Mouse (Mus musculus) neural tube, embryonic 12.5 days (tissue): ENCODE measurements around the gene 4921536K21Rik. TPM values are rescaled to one million over a fixed set of nuclear protein-coding genes. Genes with fewer than 3 reads are reported as not detected.
A peak's percentile ranks its signal among the peaks of the same experiment; 100 is the strongest.

Experiments
- ATAC-seq: fragments of 200-750 bp; cut with Nextera tagmentation; 2 replicates; pipeline ENCODE4 v1.8.0; 2017; ENCODE audit warnings: low read depth, mild to moderate bottlenecking, moderate TSS enrichment, moderate library complexity; ENCODE audit not compliant: low FRiP score
- H3K27ac ChIP-seq: fragments of 300-500 bp; sonication (generic); 2 replicates; pipeline ENCODE4 v1.5.1; 2016
- H3K27me3 ChIP-seq: fragments of 300-500 bp; sonication (generic); replicated peaks from 2 replicates; pipeline ENCODE4 v1.6.1; 2016; ENCODE audit warnings: mild to moderate bottlenecking
- H3K36me3 ChIP-seq: fragments of 300-500 bp; sonication (generic); 2 replicates; pipeline ENCODE4 v1.6.1; 2016; ENCODE audit warnings: mild to moderate bottlenecking
- H3K4me1 ChIP-seq: fragments of 300-500 bp; sonication (generic); 2 replicates; pipeline ENCODE4 v1.6.1; 2016
- H3K4me2 ChIP-seq: fragments of 300-500 bp; sonication (generic); replicated peaks from 2 replicates; pipeline ENCODE4 v1.6.1; 2016; ENCODE audit warnings: mild to moderate bottlenecking
- H3K4me3 ChIP-seq: fragments of 300-500 bp; sonication (generic); 2 replicates; pipeline ENCODE4 v1.5.1; 2016
- H3K9ac ChIP-seq: fragments of 300-500 bp; sonication (generic); 2 replicates; pipeline ENCODE4 v1.6.1; 2016; ENCODE audit warnings: mild to moderate bottlenecking
- H3K9me3 ChIP-seq: fragments of 300-500 bp; sonication (generic); 2 replicates; pipeline ENCODE4 v1.6.1; 2016; ENCODE audit warnings: mild to moderate bottlenecking
- WGBS: fragments of 180-500 bp; shearing (Covaris S2); methylation state at CpG from one replicate; pipeline ENCODE4 v1.1.7; 2016; 5-methylcytosine and 5-hydroxymethylcytosine counted together
- polyA plus RNA-seq: library from polyadenylated mRNA; unstranded; fragments of >200 nt; fragmentation: Nextera tagmentation; extraction: Ambion mirVana; gene quantifications from 2 replicates; pipeline ENCODE4 v1.2.1, GENCODE M21; 2016

The 4921536K21Rik gene
- polyA plus RNA-seq, 1 experiment from 2014 or later = 0.47 TPM

DNA sequence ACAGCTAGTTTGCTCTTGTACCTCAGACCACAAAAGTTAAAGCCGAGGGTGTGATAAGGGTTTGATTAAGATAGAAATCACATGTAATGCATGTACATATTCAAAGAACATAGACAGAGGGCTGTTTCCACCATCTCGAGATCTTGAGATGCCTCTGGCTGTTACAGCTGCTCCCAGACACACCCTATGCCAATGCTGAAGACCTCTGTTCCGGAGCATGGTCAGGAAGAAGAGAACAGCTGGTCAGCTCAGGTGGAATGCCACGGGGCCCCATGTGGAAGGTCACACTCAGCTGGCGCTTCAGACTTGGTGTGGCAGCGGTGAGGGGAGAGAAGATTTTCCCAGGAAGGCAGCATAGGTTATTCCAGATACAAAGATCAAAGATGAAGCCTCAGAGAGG, 9.8 kb upstream of the 4921536K21Rik start:
- H3K9ac ChIP-seq = no peak overlapping the region
- no peak for ATAC-seq
- no peaks in the 10 kb centered on the region for H3K9me3 ChIP-seq
- 89% methylated on average over 6 of the region's 6 CpGs for WGBS
- H3K36me3 ChIP-seq = peaks cover 10% of the 10 kb centered on the region; the same call in 1 of the 2 replicates
- H3K27ac ChIP-seq = no peak overlapping the region
- H3K27me3 ChIP-seq = no peaks in the 10 kb centered on the region
- no peak overlapping the region for H3K4me2 ChIP-seq
- H3K4me1 ChIP-seq = peaks cover 4% of the 10 kb centered on the region
- no peak overlapping the region for H3K4me3 ChIP-seq

DNA sequence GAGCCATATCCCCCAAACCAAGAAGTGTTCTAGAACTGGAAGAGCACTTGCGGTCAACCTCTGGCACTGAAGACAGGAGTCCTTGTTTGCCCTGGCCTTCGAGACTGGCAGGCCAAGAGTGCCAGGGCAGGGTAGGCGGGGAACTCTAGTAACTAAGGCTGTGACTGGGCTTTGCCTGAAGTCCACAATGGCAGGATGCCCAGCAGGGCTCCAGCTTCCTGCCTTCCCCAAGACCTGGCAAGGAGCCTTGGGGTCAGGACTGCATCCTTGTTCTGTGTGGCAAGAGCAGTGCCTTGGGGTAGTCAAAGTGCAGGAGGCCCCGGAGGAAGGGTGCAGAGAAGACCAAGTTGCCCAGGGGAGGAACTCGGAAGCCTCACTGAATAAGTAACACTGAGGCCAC, 8.1 kb upstream of the 4921536K21Rik start:
- ATAC-seq = no peak
- Histone ChIP-seq H3K9me3 (no peaks in the 10 kb centered on the region), H3K36me3 (peaks cover 18% of the 10 kb centered on the region), H3K4me1 (no peaks in the 10 kb centered on the region), H3K27ac (no peak overlapping the region), H3K27me3 (no peaks in the 10 kb centered on the region), H3K4me2 (no peak overlapping the region), H3K9ac (no peak overlapping the region), H3K4me3 (no peak overlapping the region)
- WGBS = 84% methylated on average over 5 of the region's 5 CpGs

DNA sequence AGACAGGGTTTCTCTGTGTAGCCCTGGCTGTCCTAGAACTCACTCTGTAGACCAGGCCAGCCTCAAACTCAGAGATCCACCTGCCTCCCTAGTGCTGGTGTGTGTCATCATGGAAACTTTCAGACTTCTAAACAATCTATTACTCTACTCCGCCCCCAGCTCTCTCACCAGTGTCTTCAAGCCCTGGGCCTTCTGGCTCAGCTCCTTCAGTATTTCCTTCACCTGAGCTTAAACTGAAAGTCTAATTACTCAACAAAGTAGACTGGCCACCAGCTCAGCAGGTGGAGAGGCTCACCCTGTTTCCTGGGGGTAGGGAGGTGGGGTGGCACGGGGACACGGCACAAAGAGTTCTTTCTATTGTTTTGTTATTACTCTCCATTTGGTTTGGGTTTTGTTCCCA, 7.6 kb upstream of the 4921536K21Rik start:
- WGBS = 89% methylated on average over 3 of the region's 3 CpGs
- H3K36me3 ChIP-seq = peaks cover 23% of the 10 kb centered on the region
- no peak overlapping the region for H3K4me2 ChIP-seq
- H3K27me3 ChIP-seq = no peaks in the 10 kb centered on the region
- no peak overlapping the region for H3K27ac ChIP-seq
- ATAC-seq = no peak
- no peak overlapping the region for H3K9ac ChIP-seq
- no peak overlapping the region for H3K4me3 ChIP-seq
- H3K9me3 ChIP-seq = no peaks in the 10 kb centered on the region
- H3K4me1 ChIP-seq = no peaks in the 10 kb centered on the region

GRCm38 (mm10) chr11:3900296-3900695, 5.4 kb upstream of the 4921536K21Rik start:
- Histone ChIP-seq H3K4me1 (peaks cover 4% of the 10 kb centered on the region; the same call in 1 of the 2 replicates), H3K4me2 (no peak overlapping the region), H3K27ac (no peak overlapping the region), H3K36me3 (peaks cover 31% of the 10 kb centered on the region), H3K4me3 (no peak overlapping the region), H3K9me3 (no peaks in the 10 kb centered on the region), H3K27me3 (no peaks in the 10 kb centered on the region), H3K9ac (no peak overlapping the region)
- ATAC-seq = no peak
- WGBS = 85% methylated on average over 6 of the region's 6 CpGs

DNA sequence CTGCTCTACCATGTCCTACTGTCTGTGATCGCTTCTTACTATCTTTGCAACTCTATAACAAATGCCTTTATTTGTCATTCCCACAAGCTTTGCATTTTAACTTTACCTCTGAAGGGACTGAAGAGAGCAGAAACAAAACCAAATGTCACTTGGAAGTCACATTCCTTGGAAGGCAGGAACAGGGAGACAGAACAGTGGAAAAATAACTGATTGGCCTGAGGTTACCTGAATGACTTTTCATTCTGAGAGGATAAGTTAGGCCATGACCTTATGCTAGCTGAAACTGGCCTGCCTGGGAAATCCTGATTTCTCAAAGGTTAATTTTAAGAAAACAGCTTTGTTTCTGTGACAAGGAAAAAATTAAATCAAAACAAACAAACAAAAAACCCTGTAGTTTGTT, 1.0 kb upstream of the 4921536K21Rik start:
- Histone ChIP-seq H3K36me3 (peaks cover 21% of the 10 kb centered on the region), H3K9ac (no peak overlapping the region), H3K9me3 (no peaks in the 10 kb centered on the region), H3K4me2 (no peak overlapping the region), H3K4me3 (no peak overlapping the region), H3K4me1 (peaks cover 4% of the 10 kb centered on the region; the same call in 1 of the 2 replicates), H3K27me3 (no peaks in the 10 kb centered on the region), H3K27ac (no peak overlapping the region)
- 94% methylated on average over 1 of the region's 1 CpGs for whole genome bisulfite sequencing
- no peak for ATAC-seq

DNA sequence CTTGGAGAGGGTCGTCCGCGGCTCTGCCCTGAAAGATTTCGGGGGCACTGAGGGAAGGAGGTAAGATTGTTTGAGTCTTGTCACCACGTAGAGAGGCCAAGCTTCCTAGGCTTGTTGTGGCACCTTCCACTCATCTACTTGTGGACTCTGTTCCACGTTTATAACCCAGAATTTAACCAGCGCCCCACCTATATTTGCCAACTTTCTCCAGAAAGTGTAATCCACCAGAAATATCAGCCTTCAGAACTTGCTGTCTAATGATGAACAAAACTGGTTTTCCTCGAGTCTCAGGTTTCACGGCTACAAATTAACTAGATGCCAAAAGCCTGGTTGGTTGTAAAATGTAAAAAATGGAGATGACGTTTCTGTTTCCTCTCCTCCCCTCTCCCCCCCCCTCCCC, 560 bp upstream of the 4921536K21Rik start:
- ATAC-seq = no peak
- H3K4me2 ChIP-seq = peak overlapping the region; percentile 73
- WGBS = 5% methylated on average over 10 of the region's 10 CpGs
- no peaks in the 10 kb centered on the region for H3K27me3 ChIP-seq
- H3K4me1 ChIP-seq = peaks cover 4% of the 10 kb centered on the region; the same call in 1 of the 2 replicates
- peak overlapping the region; percentile 50; the same call in 1 of the 2 replicates for H3K27ac ChIP-seq
- H3K36me3 ChIP-seq = peaks cover 21% of the 10 kb centered on the region
- H3K9ac ChIP-seq = peak overlapping the region; percentile 59
- H3K9me3 ChIP-seq = no peaks in the 10 kb centered on the region
- H3K4me3 ChIP-seq = peak overlapping the region; percentile 44

GRCm38 (mm10) chr11:3893970-3894369, 928 bp downstream of the 4921536K21Rik start:
- H3K4me2 ChIP-seq = peak overlapping the region; percentile 73
- H3K27ac ChIP-seq = no peak overlapping the region
- no peak for ATAC-seq
- H3K9ac ChIP-seq = no peak overlapping the region
- no peak overlapping the region for H3K4me3 ChIP-seq
- peaks cover 4% of the 10 kb centered on the region; the same call in 1 of the 2 replicates for H3K4me1 ChIP-seq
- H3K27me3 ChIP-seq = no peaks in the 10 kb centered on the region
- H3K36me3 ChIP-seq = peaks cover 21% of the 10 kb centered on the region
- 87% methylated on average over 6 of the region's 6 CpGs for WGBS
- H3K9me3 ChIP-seq = no peaks in the 10 kb centered on the region

DNA sequence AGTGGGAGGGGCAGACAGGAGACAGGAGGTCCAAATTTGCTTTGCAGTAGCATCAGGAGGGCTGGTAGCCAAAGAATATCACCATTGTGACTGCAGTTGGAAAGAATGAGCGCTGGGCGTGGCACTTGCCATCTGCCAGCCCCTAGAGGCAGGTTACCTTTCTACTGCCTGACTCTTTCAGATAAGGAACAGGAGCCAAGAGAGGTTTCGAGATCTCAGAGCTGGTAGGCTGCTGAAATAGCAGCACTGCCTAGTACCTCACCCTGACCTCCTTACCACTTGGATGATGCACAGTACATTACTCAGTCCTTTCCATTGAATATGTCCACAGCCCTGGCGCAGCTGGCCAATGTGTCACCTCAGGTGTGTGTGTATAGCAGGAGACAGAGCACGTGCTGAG, 7.6 kb downstream of the 4921536K21Rik start:
- Histone ChIP-seq H3K4me2 (no peak overlapping the region), H3K36me3 (no peaks in the 10 kb centered on the region), H3K4me1 (peaks cover 8% of the 10 kb centered on the region), H3K4me3 (no peak overlapping the region), H3K9ac (no peak overlapping the region), H3K27me3 (no peaks in the 10 kb centered on the region), H3K27ac (no peak overlapping the region), H3K9me3 (no peaks in the 10 kb centered on the region)
- WGBS = 73% methylated on average over 5 of the region's 5 CpGs
- ATAC-seq = no peak

DNA sequence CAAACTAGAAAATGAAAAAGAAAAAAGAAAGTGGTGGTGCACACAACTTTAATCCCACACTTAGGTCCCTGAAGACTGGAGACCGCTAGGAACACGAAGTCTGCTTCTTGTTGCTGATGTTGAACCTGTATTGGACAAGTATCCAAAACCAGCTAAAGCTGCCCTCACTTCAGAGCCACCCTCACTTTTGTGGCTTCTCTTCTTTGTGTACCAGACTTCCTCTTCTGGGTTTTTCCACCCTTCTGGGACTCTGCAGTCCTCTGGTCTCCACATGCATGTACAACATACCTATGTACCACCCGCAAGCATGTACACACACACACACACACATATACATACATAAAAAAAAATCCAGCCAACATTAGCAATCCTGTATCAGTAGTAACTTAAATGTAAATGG, 11.2 kb downstream of the 4921536K21Rik start:
- no peak overlapping the region for H3K9ac ChIP-seq
- H3K9me3 ChIP-seq = no peaks in the 10 kb centered on the region
- H3K27me3 ChIP-seq = no peaks in the 10 kb centered on the region
- no peak overlapping the region for H3K27ac ChIP-seq
- no peaks in the 10 kb centered on the region for H3K36me3 ChIP-seq
- WGBS = 87% methylated on average over 3 of the region's 3 CpGs
- peaks cover 8% of the 10 kb centered on the region for H3K4me1 ChIP-seq
- H3K4me3 ChIP-seq = no peak overlapping the region
- H3K4me2 ChIP-seq = no peak overlapping the region
- no peak for ATAC-seq

- H3K36me3 ChIP-seq = no peaks in the 10 kb centered on the region
- H3K27ac ChIP-seq = no peak overlapping the region
- H3K4me2 ChIP-seq = no peak overlapping the region
- H3K27me3 ChIP-seq = no peaks in the 10 kb centered on the region
- ATAC-seq = 0 out of 2 replicates have a peak, but pooled peaks have one; percentile 48
- H3K9ac ChIP-seq = no peak overlapping the region
- H3K9me3 ChIP-seq = no peaks in the 10 kb centered on the region
- no peak overlapping the region for H3K4me3 ChIP-seq
- 37% methylated on average over 2 of the region's 2 CpGs for WGBS
- peaks cover 5% of the 10 kb centered on the region; the same call in 1 of the 2 replicates for H3K4me1 ChIP-seq
These were observed 15.1 kb downstream of the 4921536K21Rik start for GRCm38 (mm10) chr11:3879836-3880235.

DNA sequence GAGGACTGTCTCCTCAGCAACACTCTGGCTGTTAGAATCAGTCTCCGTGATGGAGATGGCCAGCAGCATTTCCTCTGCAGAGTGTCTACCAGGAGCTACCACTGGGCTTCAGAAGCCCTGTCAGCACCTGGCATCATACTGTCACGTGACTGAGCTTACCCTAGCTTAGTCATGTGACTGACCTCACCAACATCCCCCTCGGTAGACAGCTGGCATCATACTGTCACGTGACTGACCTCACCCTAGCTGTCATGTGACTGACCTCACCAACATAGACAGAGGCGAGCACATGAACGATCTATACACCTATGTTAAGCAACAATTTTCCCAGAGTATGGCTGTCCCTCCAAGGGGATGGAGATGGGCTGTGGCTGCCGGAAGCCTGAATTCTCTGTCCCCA, 16.2 kb downstream of the 4921536K21Rik start:
- no peak for ATAC-seq
- Histone ChIP-seq H3K27me3 (no peaks in the 10 kb centered on the region), H3K4me3 (no peak overlapping the region), H3K9me3 (no peaks in the 10 kb centered on the region), H3K4me1 (no peaks in the 10 kb centered on the region), H3K36me3 (no peaks in the 10 kb centered on the region), H3K4me2 (no peak overlapping the region), H3K27ac (no peak overlapping the region), H3K9ac (no peak overlapping the region)
- 78% methylated on average over 7 of the region's 7 CpGs for WGBS

DNA sequence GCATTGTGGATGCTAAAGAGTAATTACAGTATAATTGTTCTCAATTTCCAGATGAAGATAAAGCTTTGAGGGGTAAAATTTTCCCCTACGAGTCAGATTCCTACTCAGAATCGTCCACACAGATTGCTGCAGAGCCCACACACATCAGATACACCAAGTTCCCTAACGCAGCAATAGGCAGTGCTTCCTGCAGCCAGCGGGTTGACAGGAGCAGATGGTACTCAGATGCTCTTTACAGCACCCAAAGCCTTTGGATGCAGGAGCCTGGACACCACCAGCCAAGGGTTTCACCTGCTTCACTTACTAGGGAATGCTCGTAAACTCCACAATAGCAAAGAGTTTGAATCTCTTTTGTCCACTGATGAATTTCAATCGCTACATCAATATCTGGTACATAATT, 18.5 kb downstream of the 4921536K21Rik start:
- no peaks in the 10 kb centered on the region for H3K36me3 ChIP-seq
- H3K4me3 ChIP-seq = no peak overlapping the region
- H3K9me3 ChIP-seq = no peaks in the 10 kb centered on the region
- no peaks in the 10 kb centered on the region for H3K27me3 ChIP-seq
- no peak overlapping the region for H3K4me2 ChIP-seq
- no peak overlapping the region for H3K9ac ChIP-seq
- no peak overlapping the region for H3K27ac ChIP-seq
- 83% methylated on average over 6 of the region's 6 CpGs for WGBS
- no peak for ATAC-seq
- H3K4me1 ChIP-seq = no peaks in the 10 kb centered on the region

DNA sequence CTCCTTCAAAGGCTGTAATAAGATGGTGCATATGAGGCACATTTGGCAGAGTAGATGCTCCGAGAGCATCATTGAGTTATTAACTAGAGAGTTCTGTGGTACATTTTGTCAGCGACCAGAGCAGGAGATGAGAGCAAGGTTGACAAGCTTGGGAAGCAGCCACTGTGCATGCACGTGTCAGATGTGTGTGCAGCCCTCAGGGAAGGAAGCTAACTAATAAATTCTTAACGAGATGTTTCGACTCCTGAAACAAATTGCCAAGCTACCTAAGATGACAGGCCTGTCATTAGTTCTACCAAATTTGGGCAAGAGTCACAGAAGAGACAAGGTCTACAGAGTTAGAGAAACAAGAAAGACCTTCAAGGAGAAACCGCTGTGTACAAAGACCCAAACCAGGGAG, 30.6 kb downstream of the 4921536K21Rik start:
- Histone ChIP-seq H3K36me3 (no peaks in the 10 kb centered on the region), H3K27me3 (peaks cover 5% of the 10 kb centered on the region; the same call in 1 of the 2 replicates), H3K4me1 (0 out of 2 replicates have a peak, but pooled peaks cover 4% of the 10 kb centered on the region), H3K4me3 (peak overlapping the region; percentile 42), H3K9ac (no peak overlapping the region), H3K27ac (no peak overlapping the region), H3K9me3 (no peaks in the 10 kb centered on the region), H3K4me2 (peak overlapping the region; percentile 76)
- peak; percentile 38 for ATAC-seq
- 38% methylated on average over 6 of the region's 6 CpGs for whole genome bisulfite sequencing
